Mouse (Mus musculus) liver (tissue): ENCODE data around the gene Ifi203.
"Not testable (repeated sequence)": the region's sequence is repeated elsewhere in the genome, so short reads cannot be mapped to it uniquely, and the experiment has no call there.

Experiments
- DNase-seq: peaks from one replicate; pipeline ENCODE4 v3.0.0-alpha.2; 2020; ENCODE audit warnings: mixed read lengths

The Ifi203 gene

GRCm38 (mm10) chr1:173941924-173942779 is at the start of gene Ifi203, which contains the start of gene Mndal:
Gene Ifi203 (minus strand): TSS chr1:173942672.
Gene Mndal (minus strand): TSS chr1:173942491.
- not testable (repeated sequence) for DNase-seq

GRCm38 (mm10) chr1:173982694-173983305 is 40.3 kb upstream of the Ifi203 start, which contains the start of gene Ifi202b:
Gene Ifi202b (minus strand): TSS chr1:173982744.
- not testable (repeated sequence) for DNase-seq

GRCm38 (mm10) chr1:173981038-173981437 is 38.6 kb upstream of the Ifi203 start:
- not testable (repeated sequence) for DNase-seq

- no peak for DNase-seq
Measured at GRCm38 (mm10) chr1:173977622-173978021, 35.1 kb upstream of the Ifi203 start.

GRCm38 (mm10) chr1:173973111-173973510 is 30.6 kb upstream of the Ifi203 start:
- DNase-seq, result no peak

GRCm38 (mm10) chr1:173961491-173961890 is 19.0 kb upstream of the Ifi203 start:
- DNase-seq, result not testable (repeated sequence)

GRCm38 (mm10) chr1:173959998-173960397 is 17.5 kb upstream of the Ifi203 start:
- not testable (repeated sequence) for DNase-seq

- not testable (repeated sequence) for DNase-seq
Measured at GRCm38 (mm10) chr1:173955839-173956527, 13.5 kb upstream of the Ifi203 start.

- no peak for DNase-seq
Measured at GRCm38 (mm10) chr1:173955071-173955796, 12.8 kb upstream of the Ifi203 start.

- no peak for DNase-seq
Measured at GRCm38 (mm10) chr1:173953563-173953962, 11.1 kb upstream of the Ifi203 start.

- not testable (repeated sequence) for DNase-seq
Measured at GRCm38 (mm10) chr1:173949044-173949443, 6.6 kb upstream of the Ifi203 start.

- not testable (repeated sequence) for DNase-seq
Measured at GRCm38 (mm10) chr1:173942780-173943066, 251 bp upstream of the Ifi203 start.

- not testable (repeated sequence) for DNase-seq
Measured at GRCm38 (mm10) chr1:173941522-173941921, 950 bp downstream of the Ifi203 start.

- not testable (repeated sequence) for DNase-seq
Measured at GRCm38 (mm10) chr1:173919279-173919678, 23.2 kb downstream of the Ifi203 start.

- DNase-seq, result no peak
Measured at GRCm38 (mm10) chr1:173914559-173914958, 27.9 kb downstream of the Ifi203 start.

GRCm38 (mm10) chr1:173913256-173913791 is 29.1 kb downstream of the Ifi203 start:
- DNase-seq, result not testable (repeated sequence)

- DNase-seq, result not testable (repeated sequence)
Measured at GRCm38 (mm10) chr1:173912548-173913255, 29.8 kb downstream of the Ifi203 start, which contains the start of gene Ifi211. Gene Ifi211 (minus strand): TSS chr1:173913046.

GRCm38 (mm10) chr1:173911808-173912464 is 30.5 kb downstream of the Ifi203 start:
- no peak for DNase-seq

- not testable (repeated sequence) for DNase-seq
Measured at GRCm38 (mm10) chr1:173908390-173908789, 34.1 kb downstream of the Ifi203 start.

GRCm38 (mm10) chr1:173905885-173906284 is 36.6 kb downstream of the Ifi203 start:
- not testable (repeated sequence) for DNase-seq

- not testable (repeated sequence) for DNase-seq
Measured at GRCm38 (mm10) chr1:173889741-173890140, 52.7 kb downstream of the Ifi203 start.
